Mouse (Mus musculus): ENCODE data around the gene Shox2.

The Shox2 gene

DNA sequence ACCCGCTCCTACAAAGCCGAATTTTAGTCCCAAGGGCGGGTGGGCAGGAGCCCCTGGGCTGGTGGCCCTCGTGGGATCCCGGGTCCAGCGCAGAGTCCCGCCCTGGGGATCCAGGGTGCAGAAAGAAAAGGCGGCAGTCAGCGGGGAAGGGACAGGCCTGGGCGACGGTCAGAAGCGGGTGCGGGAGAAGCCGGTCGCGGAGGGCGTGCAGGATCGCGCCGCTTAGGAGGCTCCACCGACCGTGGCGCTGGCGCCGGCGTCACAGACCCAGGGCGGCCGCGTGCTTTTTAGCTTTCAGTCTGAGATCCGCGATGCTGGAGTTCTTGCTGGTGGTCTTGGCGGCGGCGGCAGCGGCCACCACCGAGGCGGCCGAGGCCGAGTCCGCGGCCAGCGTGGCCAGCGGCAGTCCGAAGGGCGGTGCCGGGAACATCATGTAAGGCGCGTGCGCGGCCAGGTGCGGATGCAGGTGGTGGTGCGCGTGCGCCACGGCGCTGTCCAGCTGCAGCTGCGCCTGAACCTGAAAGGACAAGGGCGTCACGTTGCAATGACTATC is 8.1 kb downstream of the Shox2 start:
- TF ChIP-seq GATA4 (IDR thresholded peaks at IDR 0.05; ENCODE audit: insufficient replicate concordance, low read length) = no peak

DNA sequence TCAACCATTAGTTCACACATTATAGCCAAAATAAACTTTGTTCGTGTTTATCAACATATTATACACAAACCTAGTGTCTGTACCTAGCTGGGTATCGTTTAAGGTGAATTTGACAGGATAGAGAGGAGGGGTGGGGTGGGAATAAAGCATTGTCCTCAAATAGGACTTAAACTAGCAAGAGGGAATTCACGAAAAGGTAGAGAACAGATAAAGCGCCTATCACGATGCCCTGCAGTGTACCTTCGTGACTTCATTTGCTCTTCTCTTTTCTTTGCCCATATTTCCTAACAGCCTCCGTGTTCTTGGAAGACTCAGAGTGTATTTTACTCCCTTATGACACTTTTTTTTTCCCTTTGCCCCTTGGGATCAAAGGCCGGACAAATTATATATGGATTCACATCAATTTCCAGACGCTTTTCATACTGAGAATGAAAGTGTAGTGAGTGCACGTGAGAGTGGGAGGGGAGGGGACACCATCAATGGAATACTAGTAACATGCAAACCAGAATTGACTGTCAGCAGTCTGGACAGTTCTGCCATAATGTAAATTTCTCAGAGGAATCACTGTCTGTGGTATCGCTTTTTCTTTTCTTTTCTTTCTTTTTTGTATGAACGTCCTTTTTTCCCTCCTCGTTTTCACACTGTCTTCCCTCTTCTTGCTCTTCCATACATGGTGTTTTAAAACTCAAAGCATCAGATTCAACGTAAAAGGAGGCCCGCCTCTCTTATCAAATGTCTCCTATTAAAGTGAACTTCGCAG is 9.2 kb downstream of the Shox2 start:
- no peak for TF ChIP-seq GATA4 (IDR thresholded peaks at IDR 0.05; ENCODE audit: insufficient replicate concordance, low read length)

DNA sequence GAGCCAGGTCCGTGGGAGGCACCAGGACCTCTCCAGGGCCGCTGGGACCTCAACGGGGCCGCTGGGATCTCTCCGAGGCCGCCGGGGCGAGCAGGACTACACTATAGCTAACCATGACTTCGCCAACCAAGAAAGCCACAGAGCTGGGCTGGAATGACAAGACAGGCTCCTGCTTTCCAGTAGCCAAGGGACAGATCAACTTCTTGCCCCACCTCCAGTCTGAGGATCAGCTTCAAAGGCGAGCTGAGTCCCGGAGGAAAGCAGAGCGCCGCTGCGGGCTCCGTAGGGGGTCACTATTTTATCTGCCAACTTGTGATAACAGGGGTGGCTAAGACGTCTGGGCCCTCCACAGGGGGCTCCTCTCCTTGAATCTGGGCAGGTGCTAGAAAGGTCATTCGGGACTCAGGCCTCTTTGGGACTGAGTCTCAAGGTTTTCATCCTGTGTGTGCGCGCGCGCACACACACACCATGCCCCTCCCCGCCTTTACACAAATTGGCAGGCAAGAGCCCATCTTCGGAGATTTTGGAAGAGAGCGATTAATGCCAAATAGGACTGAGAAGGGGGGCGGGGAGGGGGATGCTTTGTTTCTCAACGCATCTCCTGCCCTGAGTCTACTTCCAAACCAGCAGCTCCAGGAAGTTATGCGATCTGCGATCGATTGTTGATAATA is 10.8 kb downstream of the Shox2 start:
- TF ChIP-seq GATA4 (IDR thresholded peaks at IDR 0.05; ENCODE audit: insufficient replicate concordance, low read length) = no peak

DNA sequence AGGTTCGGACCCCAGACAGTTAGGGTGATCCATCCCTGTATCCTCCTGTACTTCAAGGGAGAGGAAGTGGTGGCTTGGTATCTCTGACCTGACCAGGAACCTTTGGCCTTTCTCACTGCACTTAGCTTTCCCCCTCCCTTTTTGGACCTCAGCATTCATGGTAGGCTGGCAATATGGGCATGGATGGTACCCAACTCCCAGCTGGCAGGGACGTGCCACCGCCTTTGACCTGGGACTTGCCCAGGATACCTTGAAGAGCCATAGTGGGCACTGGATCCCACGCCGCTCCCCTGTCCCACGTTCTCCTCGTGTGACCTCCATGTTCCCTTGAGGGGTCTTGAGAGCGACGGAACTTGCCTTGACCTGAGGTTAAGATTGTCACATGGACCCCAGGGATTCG is 11.3 kb downstream of the Shox2 start:
- no peak for TF ChIP-seq GATA4 (IDR thresholded peaks at IDR 0.05; ENCODE audit: insufficient replicate concordance, low read length)

DNA sequence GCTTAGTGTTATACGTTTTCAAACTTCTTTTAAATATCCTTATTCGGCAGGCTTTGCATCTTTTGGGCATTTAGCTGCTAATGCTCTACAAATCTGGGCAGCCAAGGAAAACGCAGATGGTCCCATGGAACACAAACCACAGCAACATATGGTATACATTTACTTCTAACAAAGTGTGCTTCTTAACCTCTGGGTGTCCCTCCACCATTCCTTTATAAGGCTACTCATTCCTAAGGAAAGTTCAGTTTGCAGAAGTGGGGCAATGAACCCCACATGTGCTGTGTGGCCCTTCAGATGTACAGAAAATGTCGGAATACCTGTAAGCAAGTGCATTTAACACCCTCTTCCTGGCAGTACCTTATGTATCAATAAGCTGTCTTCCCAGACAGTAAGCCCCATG is 14.1 kb downstream of the Shox2 start:
- no peak for TF ChIP-seq GATA4 (IDR thresholded peaks at IDR 0.05; ENCODE audit: insufficient replicate concordance, low read length)

DNA sequence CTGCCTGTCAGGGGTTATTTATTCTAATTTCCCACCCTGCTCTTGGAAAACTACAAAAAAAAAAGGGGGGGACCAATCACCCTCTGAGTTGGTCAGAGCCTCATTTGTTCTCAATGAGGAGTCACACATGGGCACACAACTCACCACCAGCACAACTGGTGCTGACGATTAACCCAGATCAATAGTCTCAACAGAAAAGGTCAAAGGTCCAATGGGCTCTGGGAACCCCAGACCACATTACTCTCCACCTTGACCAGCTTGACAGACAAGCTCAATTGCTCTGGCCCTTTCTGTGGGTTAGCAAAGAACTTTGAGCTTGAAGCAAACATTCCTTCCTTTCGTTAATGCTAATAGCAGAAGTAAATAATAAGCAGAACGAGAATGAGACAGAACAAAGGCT is 16.7 kb downstream of the Shox2 start:
- TF ChIP-seq GATA4 (IDR thresholded peaks at IDR 0.05; ENCODE audit: insufficient replicate concordance, low read length) = no peak

DNA sequence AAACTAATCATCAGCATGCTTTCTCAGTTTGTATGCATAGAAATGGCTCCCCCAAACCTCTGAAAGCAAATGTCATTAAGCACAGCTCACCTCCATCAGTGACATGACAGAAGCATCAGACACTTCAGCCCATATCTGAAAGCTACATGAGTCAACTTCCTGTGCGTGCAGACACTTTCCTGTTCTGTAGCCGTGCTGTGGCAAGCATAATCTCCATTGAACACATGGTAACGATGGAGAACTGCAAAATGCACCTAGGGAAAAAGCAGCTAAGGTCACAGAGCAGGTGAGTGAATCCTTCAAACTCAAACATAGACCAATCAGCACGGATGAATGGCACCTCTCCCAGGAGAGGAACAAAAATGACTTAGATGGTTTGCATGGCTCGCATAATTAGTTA is 21.6 kb downstream of the Shox2 start:
- TF ChIP-seq GATA4 (IDR thresholded peaks at IDR 0.05; ENCODE audit: insufficient replicate concordance, low read length) = no peak

DNA sequence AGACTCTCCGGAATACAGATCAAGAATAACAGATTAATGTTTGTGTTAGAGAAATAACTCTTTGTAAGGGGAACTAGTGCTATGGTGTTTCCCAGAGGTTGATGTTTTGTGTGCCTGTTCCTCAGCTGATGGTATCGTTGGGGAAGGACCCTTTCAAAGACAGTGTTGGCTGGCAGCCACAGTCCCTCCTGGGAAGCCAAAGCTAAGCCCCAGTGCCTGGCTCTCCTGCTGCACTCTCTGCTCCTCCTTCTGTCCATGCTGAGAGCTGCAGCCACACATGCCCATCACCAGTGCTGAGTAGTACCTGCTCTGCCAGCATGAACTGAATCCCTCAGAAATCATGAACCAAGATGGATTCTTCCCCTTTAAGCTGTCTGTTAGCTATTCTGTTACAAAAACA is 26.4 kb downstream of the Shox2 start:
- TF ChIP-seq GATA4 (IDR thresholded peaks at IDR 0.05; ENCODE audit: insufficient replicate concordance, low read length) = no peak

DNA sequence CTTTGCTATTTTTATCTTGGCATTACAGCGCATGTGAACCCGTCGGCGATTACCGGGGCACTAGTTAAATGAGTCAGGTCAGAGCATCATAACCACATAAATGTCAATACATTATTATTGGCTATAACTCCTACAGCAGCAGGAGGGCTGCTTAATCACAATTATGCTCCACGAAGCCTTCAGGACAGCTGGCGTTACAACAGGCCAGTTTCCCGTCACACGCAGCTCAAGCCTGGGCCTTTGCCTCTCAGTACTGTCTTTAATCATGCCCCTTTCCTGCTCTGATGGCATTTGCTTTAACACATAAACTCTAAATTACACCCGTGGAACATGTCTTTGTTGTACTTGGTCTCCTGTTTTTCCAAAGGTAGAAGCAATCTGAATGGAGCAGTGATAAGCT is 41.9 kb downstream of the Shox2 start:
- TF ChIP-seq GATA4 (IDR thresholded peaks at IDR 0.05; ENCODE audit: insufficient replicate concordance, low read length) = no peak

DNA sequence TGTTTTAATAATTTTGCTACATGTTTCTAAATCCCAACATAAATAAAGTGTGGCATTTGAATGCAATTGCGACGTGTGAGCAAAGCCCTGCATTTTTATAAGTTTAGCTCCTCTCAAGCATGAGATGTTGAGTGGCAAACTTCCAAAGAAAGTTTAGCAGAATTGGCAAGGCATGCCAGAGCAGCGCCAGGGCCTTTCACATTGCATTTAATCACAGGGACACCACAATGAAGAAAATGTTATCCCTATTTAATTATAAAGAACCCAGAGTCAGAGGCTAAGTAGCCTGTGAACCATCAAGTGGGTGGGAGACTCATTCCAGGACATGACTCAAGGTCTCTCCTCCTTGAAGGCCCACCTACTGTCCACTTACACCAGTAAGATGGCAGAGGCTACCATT is 59.1 kb downstream of the Shox2 start:
- no peak for TF ChIP-seq GATA4 (IDR thresholded peaks at IDR 0.05; ENCODE audit: insufficient replicate concordance, low read length)

Measured in liver, adult (tissue).